Mouse (Mus musculus) heart, embryonic 10.5 days (tissue): ENCODE measurements around the gene Dab2. TPM values are rescaled to one million over a fixed set of nuclear protein-coding genes. Genes with fewer than 3 reads are reported as not detected.

Experiments
- DNase-seq: peaks from one replicate; pipeline ENCODE4 v3.0.0-alpha.2; 2017; ENCODE audit warnings: low spot score
- H3K27ac ChIP-seq: fragments of 300-500 bp; sonication (generic); 2 replicates; pipeline ENCODE4 v1.5.1; 2016; ENCODE audit warnings: mild to moderate bottlenecking
- H3K27me3 ChIP-seq: fragments of 300-500 bp; sonication (generic); 2 replicates; pipeline ENCODE4 v1.6.1; 2016; ENCODE audit warnings: mild to moderate bottlenecking; ENCODE audit not compliant: poor library complexity, insufficient read depth, severe bottlenecking
- H3K36me3 ChIP-seq: fragments of 300-500 bp; sonication (generic); 2 replicates; pipeline ENCODE4 v1.6.1; 2016; ENCODE audit warnings: mild to moderate bottlenecking, moderate library complexity
- H3K4me1 ChIP-seq: fragments of 300-500 bp; sonication (generic); 2 replicates; pipeline ENCODE4 v1.6.1; 2016; ENCODE audit warnings: mild to moderate bottlenecking
- H3K4me3 ChIP-seq: fragments of 300-500 bp; sonication (generic); 2 replicates; pipeline ENCODE4 v1.5.1; 2016; ENCODE audit warnings: mild to moderate bottlenecking, moderate library complexity
- H3K9me3 ChIP-seq: fragments of 300-500 bp; sonication (generic); 2 replicates; pipeline ENCODE4 v1.6.1; 2016; ENCODE audit warnings: mild to moderate bottlenecking, moderate library complexity
- WGBS: fragments of 180-500 bp; shearing (Covaris S2); methylation state at CpG from one replicate; pipeline ENCODE4 v1.1.7; 2016; 5-methylcytosine and 5-hydroxymethylcytosine counted together
- polyA plus RNA-seq: library from polyadenylated mRNA; unstranded; fragments of >200 nt; fragmentation: Nextera tagmentation; extraction: Ambion mirVana; gene quantifications from 2 replicates; pipeline ENCODE4 v1.2.1, GENCODE M21; 2016

Gene Dab2
- polyA plus RNA-seq, 1 experiment from 2014 or later, result 45.7 TPM

DNA sequence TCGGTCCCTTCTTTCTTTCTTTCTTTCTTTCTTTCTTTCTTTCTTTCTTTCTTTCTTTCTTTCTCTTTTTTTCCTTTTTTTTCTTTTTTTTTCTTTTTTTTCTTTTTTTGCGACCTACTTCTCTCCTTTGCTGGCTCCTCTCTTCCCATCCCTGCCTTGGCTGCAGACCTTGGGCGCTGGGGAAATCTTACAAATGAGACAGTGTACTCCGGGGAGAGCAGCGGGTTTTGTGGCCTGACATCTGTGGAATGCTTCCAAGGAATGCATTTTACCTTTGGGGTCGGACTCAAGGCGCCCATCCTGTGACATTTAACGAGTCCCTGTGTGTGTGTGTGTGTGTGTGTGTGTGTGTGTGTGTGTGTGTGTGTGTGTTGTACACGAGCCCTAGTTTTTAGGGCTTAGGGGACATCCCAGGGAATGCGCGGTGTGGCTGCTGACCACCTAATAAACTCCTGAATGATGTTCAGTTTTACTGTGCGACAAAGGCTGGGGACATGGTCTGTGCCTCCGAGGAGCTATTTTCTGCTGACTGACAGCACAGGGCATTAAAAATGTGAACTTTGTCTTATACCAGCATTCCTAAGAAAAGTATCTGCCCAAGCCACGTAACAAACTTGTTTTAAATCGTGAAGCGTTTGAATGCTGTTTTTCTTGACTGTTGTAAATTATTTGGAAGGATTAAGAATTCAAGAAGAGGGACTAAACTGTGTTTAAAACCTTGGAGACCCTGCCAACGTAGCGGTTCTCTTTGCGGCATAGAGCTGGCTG, 87.6 kb downstream of the Dab2 start:
- peak overlapping the region; percentile 66 for H3K4me3 ChIP-seq
- no peaks in the 10 kb centered on the region for H3K27me3 ChIP-seq
- 6% methylated on average over 19 of the region's 19 CpGs for WGBS
- no peaks in the 10 kb centered on the region for H3K36me3 ChIP-seq
- H3K9me3 ChIP-seq, result no peaks in the 10 kb centered on the region
- H3K27ac ChIP-seq, result peak overlapping the region; percentile 87
- no peak for DNase-seq
- peaks cover 50% of the 10 kb centered on the region for H3K4me1 ChIP-seq

DNA sequence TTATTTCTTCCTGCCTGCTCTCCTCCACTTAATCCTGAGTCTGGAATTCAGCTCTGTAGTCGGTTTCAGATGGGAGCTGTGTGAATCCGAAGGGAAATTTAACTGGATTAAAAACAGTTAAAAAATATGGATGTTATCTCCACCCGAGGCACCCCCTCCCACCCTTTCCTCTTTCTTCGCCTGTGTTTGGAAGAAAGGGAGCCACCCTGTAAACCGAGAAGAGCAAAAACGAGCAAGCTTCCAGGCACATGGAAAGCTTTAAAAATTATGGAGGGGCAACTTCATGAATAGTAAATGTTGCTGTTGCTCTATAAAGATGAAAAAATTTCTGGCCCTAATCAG, 88.1 kb downstream of the Dab2 start:
- Histone ChIP-seq H3K4me1 (peaks cover 50% of the 10 kb centered on the region), H3K36me3 (no peaks in the 10 kb centered on the region), H3K27ac (peak overlapping the region; percentile 87), H3K9me3 (no peaks in the 10 kb centered on the region), H3K27me3 (no peaks in the 10 kb centered on the region), H3K4me3 (peak overlapping the region; percentile 66)
- DNase-seq, result no peak
- WGBS, result 5% methylated on average over 6 of the region's 6 CpGs

DNA sequence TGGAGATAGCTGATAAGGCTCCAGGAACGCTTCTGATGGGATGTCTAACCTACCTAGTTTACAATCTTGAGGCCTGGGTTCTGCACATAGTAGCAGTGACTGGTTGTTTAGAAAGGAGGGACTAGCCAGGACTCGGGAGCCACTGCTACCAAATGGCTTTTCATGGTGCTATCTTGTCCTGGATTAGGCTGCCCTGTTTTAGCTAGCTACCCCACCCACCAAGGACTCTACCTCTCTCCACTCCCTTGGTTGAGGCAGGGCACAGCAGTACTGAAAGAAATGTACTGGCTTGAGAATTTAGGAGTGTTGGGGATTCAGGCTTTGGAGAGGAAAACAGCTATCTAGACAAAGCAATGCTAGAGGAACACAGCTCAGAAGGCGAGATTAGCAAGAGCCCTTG, 88.6 kb downstream of the Dab2 start:
- H3K36me3 ChIP-seq, result peaks cover 4% of the 10 kb centered on the region; the same call in 1 of the 2 replicates
- 30% methylated on average over 3 of the region's 3 CpGs for WGBS
- peak overlapping the region; percentile 87 for H3K27ac ChIP-seq
- no peak for DNase-seq
- no peaks in the 10 kb centered on the region for H3K27me3 ChIP-seq
- H3K4me3 ChIP-seq, result peak overlapping the region; percentile 66
- H3K4me1 ChIP-seq, result peaks cover 50% of the 10 kb centered on the region
- no peaks in the 10 kb centered on the region for H3K9me3 ChIP-seq

DNA sequence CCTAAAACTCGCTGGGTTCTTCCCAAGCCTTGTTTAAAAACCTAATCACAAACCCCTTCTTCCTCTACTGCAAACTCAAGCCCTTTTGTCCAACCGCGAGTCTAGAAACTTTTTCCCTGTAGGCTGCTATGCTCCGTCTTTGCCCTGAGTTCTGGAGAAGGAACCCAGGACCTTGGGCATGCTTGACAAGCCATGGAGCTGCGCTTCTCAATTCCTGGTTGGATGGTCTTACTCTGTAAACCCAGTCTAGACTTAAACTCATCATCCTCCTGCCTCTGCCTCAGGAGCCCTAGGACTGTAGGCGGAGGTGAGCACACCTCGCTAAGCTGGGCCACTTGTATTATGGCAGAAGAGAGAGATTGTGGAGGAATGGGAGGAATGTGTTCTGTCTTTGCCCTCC, 89.0 kb downstream of the Dab2 start:
- Histone ChIP-seq H3K4me1 (peaks cover 50% of the 10 kb centered on the region), H3K27ac (no peak overlapping the region), H3K36me3 (peaks cover 9% of the 10 kb centered on the region; the same call in 1 of the 2 replicates), H3K27me3 (no peaks in the 10 kb centered on the region), H3K4me3 (peak overlapping the region; percentile 66; the same call in 1 of the 2 replicates), H3K9me3 (no peaks in the 10 kb centered on the region)
- DNase-seq, result no peak
- WGBS, result 73% methylated on average over 7 of the region's 7 CpGs

DNA sequence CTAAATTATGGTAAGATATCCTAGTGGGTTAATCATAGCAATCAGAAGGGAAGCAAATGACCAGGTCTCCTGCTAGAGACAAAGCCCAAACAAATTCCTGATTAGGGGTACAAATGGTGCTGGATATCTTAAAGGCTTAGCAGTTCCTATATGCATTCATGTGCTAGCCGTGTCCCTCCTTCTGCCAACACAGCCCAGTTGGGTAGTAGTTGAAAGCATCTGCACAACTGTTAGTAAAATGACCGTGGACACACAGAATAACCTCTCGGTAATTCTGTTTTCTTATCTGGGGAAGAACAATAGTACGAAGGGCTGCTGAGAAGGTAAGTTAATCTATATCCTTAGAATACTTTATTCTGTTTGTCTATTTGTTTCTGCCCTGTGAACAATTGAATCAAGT, 90.5 kb downstream of the Dab2 start:
- no peak overlapping the region for H3K4me3 ChIP-seq
- H3K27ac ChIP-seq, result 0 out of 2 replicates have a peak overlapping the region, but pooled peaks have one; percentile 32
- H3K4me1 ChIP-seq, result peaks cover 37% of the 10 kb centered on the region
- H3K27me3 ChIP-seq, result no peaks in the 10 kb centered on the region
- no peaks in the 10 kb centered on the region for H3K9me3 ChIP-seq
- DNase-seq, result no peak
- 67% methylated on average over 4 of the region's 4 CpGs for WGBS
- H3K36me3 ChIP-seq, result peaks cover 9% of the 10 kb centered on the region; the same call in 1 of the 2 replicates

DNA sequence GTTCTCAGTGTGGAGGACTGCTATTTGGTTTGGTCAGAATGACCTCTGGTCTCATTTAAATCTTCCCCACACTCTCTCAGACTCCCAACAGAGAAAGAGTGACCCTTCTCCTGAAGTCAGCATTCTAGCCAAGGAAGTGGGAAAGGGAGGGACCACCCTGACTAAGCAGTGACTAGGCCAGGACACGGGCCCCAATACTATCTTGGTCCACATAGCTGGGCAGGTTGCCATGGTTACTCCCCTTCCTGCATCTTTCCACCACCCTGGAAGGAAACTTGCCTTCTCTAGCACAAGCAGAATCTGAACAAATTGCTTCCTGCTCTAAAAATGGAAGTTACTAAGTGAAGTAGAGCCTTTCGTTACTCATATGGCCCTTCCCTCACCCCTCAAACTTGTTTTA, 91.1 kb downstream of the Dab2 start:
- no peaks in the 10 kb centered on the region for H3K9me3 ChIP-seq
- DNase-seq, result no peak
- H3K36me3 ChIP-seq, result peaks cover 9% of the 10 kb centered on the region; the same call in 1 of the 2 replicates
- H3K27me3 ChIP-seq, result no peaks in the 10 kb centered on the region
- H3K4me1 ChIP-seq, result peaks cover 34% of the 10 kb centered on the region
- 39% methylated on average over 2 of the region's 2 CpGs for WGBS
- no peak overlapping the region for H3K4me3 ChIP-seq
- H3K27ac ChIP-seq, result 0 out of 2 replicates have a peak overlapping the region, but pooled peaks have one; percentile 32

DNA sequence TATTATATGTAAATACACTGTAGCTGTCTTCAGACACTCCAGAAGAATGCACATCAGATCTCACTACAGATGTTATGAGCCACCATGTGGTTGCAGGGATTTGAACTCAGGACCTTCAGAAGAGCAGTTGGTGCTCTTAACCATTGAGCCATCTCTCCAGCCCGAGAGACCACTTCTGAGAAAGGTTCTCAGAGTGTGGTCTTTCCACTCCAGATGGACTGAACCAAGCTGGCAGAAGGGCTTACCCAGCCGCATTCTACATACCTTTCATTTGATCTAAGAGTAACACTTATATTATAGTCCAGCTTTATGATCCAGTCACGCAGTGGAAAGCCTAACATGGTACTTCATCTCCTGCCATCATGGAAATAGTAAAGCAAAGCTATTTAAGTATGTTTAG, 92.3 kb downstream of the Dab2 start:
- H3K4me1 ChIP-seq, result peaks cover 31% of the 10 kb centered on the region
- no peak overlapping the region for H3K4me3 ChIP-seq
- no peaks in the 10 kb centered on the region for H3K9me3 ChIP-seq
- WGBS, result 90% methylated on average over 3 of the region's 3 CpGs
- no peak overlapping the region for H3K27ac ChIP-seq
- DNase-seq, result no peak
- peaks cover 12% of the 10 kb centered on the region; the same call in 1 of the 2 replicates for H3K36me3 ChIP-seq
- H3K27me3 ChIP-seq, result no peaks in the 10 kb centered on the region

DNA sequence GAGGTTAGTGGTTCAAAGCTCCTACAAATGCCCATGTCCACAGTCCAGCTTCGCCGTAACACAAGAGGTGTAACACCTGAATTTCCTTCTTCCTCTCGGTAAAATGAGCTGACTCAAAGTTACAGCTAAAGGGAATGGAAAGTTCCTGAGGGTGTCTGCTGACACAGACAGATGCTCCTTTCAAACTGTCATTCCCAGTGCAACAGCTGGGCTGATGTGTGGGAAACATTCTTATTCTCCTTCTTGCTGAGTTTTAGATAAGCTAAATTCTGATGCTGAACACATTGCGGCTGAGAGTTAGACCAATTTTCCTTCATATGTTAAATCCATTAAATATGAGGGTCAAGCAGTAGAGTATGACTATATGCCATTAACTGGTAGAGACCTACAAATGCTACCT, 94.0 kb downstream of the Dab2 start:
- H3K9me3 ChIP-seq, result no peaks in the 10 kb centered on the region
- no peak overlapping the region for H3K27ac ChIP-seq
- no peak for DNase-seq
- no peak overlapping the region for H3K4me3 ChIP-seq
- H3K4me1 ChIP-seq, result peaks cover 22% of the 10 kb centered on the region
- H3K36me3 ChIP-seq, result peaks cover 15% of the 10 kb centered on the region; the same call in 1 of the 2 replicates
- WGBS, result 87% methylated on average over 4 of the region's 4 CpGs
- no peaks in the 10 kb centered on the region for H3K27me3 ChIP-seq

DNA sequence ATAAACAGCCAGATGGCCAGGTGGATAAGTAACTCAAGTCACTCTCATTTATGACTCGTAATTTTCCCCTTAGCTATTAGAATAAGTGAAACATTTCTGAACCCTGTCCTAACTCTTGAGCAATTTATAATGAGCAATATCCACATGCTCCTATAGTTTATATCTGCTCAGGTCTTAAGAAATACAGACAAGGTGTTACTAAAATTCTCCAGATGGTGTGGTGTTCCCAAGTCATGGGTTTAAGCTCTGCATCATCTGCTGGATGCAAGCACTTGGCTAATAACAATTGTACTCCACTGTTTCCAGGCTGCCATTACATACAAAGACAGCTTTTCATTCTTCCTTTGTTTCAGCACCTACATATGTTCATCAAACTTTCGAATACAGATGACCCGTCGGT, 98.6 kb downstream of the Dab2 start:
- Histone ChIP-seq H3K4me3 (no peak overlapping the region), H3K27ac (no peak overlapping the region), H3K27me3 (no peaks in the 10 kb centered on the region), H3K9me3 (no peaks in the 10 kb centered on the region), H3K36me3 (peaks cover 10% of the 10 kb centered on the region; the same call in 1 of the 2 replicates), H3K4me1 (no peaks in the 10 kb centered on the region)
- no peak for DNase-seq
- 92% methylated on average over 4 of the region's 4 CpGs for WGBS

DNA sequence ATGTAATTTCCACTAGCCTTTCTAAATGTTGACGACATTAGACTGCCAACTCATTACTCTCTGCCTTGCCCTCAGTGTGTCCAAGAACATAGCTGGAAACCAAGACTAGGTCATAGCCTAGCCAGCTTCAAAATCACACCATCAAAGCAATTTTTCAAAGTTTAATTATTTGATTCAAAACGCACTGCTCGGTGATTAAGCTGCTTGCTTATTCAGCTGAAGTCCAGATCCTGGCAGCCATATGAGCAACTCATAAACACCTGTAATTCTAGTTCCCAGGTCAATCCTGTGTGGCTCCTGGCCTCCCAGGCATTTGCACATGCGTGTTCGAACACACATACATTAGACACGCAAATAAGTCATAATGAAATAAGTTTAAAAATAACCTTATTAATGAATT, 99.3 kb downstream of the Dab2 start:
- no peak overlapping the region for H3K27ac ChIP-seq
- H3K4me1 ChIP-seq, result no peaks in the 10 kb centered on the region
- H3K36me3 ChIP-seq, result 0 out of 2 replicates have a peak, but pooled peaks cover 6% of the 10 kb centered on the region
- 94% methylated on average over 6 of the region's 6 CpGs for WGBS
- no peak for DNase-seq
- H3K9me3 ChIP-seq, result no peaks in the 10 kb centered on the region
- H3K4me3 ChIP-seq, result no peak overlapping the region
- no peaks in the 10 kb centered on the region for H3K27me3 ChIP-seq

DNA sequence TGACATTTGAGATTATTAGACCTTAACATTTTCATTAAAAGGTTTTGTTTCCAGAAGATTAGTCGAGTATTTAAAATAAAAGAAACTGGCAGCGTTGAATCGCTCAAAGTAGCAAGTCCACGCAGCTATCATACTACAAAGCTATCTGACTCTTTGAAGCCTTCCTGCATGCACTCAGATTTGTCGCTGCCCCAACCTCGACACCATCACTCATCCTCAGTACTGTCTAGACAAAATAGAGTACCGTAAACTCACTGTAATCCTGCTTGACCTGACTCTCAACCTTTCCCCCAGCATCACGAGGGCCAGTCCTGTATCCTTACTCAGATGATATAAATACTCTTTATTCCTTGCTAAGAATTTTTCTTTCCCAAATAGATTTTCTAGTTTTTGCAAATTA, 100.5 kb downstream of the Dab2 start:
- WGBS, result 68% methylated on average over 8 of the region's 8 CpGs
- H3K4me1 ChIP-seq, result no peaks in the 10 kb centered on the region
- DNase-seq, result no peak
- H3K27me3 ChIP-seq, result no peaks in the 10 kb centered on the region
- no peaks in the 10 kb centered on the region for H3K9me3 ChIP-seq
- H3K36me3 ChIP-seq, result 0 out of 2 replicates have a peak, but pooled peaks cover 6% of the 10 kb centered on the region
- no peak overlapping the region for H3K27ac ChIP-seq
- H3K4me3 ChIP-seq, result no peak overlapping the region

DNA sequence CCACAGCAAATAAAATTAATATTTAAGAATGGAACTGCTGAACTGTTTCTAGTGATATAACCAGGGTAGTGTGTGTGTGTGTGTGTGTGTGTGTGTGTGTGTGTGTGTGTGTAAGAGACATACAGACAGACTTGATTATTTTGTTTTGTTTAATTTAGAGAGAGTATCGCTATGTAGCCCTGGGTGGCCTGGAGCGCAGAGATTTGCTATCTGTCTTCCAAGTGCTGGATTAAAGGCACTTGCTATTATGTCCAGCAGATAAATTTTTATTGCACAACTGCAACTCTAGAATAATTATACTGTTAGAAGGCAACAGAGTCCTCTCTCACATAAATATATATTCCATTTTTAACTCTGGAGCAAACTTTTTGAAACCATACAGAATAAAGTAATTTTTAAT, 102.8 kb downstream of the Dab2 start:
- Histone ChIP-seq H3K9me3 (no peaks in the 10 kb centered on the region), H3K36me3 (no peaks in the 10 kb centered on the region), H3K27me3 (no peaks in the 10 kb centered on the region), H3K4me3 (no peak overlapping the region), H3K27ac (no peak overlapping the region), H3K4me1 (no peaks in the 10 kb centered on the region)
- WGBS, result 79% methylated on average over 2 of the region's 2 CpGs
- DNase-seq, result no peak

DNA sequence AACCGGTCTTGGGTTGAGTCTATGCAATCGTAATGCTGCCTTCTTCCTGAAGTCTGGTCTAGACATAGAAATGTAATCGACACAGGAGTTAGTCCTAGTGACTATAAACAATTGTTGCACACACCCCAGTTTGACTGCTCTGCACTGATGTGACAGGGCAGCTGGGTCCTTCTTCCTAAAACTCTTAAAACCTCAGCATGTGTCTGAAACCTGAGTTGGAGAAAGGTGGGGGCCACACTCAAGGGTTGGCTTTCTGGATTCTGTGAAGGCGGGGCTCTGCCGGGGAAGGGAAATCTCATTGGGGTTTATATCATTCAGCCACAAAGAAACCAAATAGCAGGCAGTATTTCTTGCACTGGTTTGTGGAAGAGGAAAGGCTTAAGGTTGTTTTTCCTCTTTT, 104.6 kb downstream of the Dab2 start:
- Histone ChIP-seq H3K4me3 (no peak overlapping the region), H3K27me3 (no peaks in the 10 kb centered on the region), H3K9me3 (no peaks in the 10 kb centered on the region), H3K4me1 (no peaks in the 10 kb centered on the region), H3K36me3 (no peaks in the 10 kb centered on the region), H3K27ac (no peak overlapping the region)
- 84% methylated on average over 5 of the region's 5 CpGs for WGBS
- DNase-seq, result no peak
